Mouse (Mus musculus) olfactory bulb, adult 2 months (tissue): ENCODE data around the gene Atp7b.

Experiments used
- CTCF ChIP-seq: fragments of 200-500 bp; IDR thresholded peaks from 2 replicates; pipeline ENCODE4 v1.5.1; 2012; ENCODE audit warnings: low read depth, mild to moderate bottlenecking, low read length, moderate library complexity; ENCODE audit not compliant: insufficient read depth
- POLR2A ChIP-seq: fragments of 200-500 bp; IDR thresholded peaks from 2 replicates; pipeline ENCODE4 v1.6.1; 2012; ENCODE audit warnings: mild to moderate bottlenecking, low read depth, low read length, moderate library complexity; ENCODE audit not compliant: insufficient read depth

GRCm38 (mm10) chr8:21955321-21955720 is 104.8 kb downstream of the Atp7b start:
- no peak for TF ChIP-seq CTCF
- no peak for TF ChIP-seq POLR2A
